ENCODE assay signal across 21 mouse cellular contexts in the genomic region with DNA sequence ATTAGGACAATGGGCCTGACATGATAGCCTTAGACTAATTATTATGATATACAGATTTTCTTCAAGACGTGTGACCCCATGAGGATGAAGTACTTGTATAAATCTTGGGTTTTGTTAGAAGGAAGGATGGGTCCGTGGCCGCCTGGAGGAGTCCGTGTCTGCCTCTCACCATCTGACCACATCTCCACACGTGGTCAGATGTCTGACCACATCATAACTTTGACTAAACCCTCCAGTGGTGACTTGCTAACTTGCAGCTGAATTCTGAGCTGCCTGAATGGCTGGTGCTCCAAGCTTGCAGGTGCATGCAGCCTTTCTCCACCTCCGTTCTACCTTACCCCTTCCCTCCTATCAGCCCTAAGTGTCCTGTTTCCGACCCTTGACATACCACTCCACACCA. TPM values are rescaled to one million over a fixed set of nuclear protein-coding genes. Genes with fewer than 3 reads are reported as not detected.
DNase-seq lines count a peak whose midpoint lies in the region; ATAC-seq and TF ChIP-seq lines count a peak whose summit lies in the region.
"Had no signal": no experiment of that assay in that cellular context is flagged by ENCODE, and none has a peak within 500 bp of the region (broad histone marks: within the 10 kb centered on the region; RNA-seq: fewer than 3 reads in every experiment).

No protein-coding gene starts in this region.

- H3K4me1 ChIP-seq in stomach, postnatal 0 days (replicated peaks; ENCODE audit: control insufficient read depth, insufficient read depth), result no peaks in the 10 kb centered on the region
- peaks cover 20% of the 10 kb centered on the region for H3K4me1 ChIP-seq in forebrain, embryonic 10.5 days
- H3K4me1 ChIP-seq: hindbrain, embryonic 12.5 days; hindbrain, embryonic 15.5 days had no signal

- no peak overlapping the region for H3K9ac ChIP-seq in stomach, postnatal 0 days (ENCODE audit: low read length)
- H3K9ac ChIP-seq: hindbrain, embryonic 12.5 days; hindbrain, embryonic 15.5 days had no signal

- H3K4me2 ChIP-seq in stomach, postnatal 0 days (replicated peaks; ENCODE audit: low read depth), result no peak overlapping the region
- H3K4me2 ChIP-seq: heart, embryonic 11.5 days; hindbrain, embryonic 12.5 days; hindbrain, embryonic 15.5 days had no signal

- H3K27ac ChIP-seq in stomach, postnatal 0 days (replicated peaks), result no peak overlapping the region
- H3K27ac ChIP-seq in forebrain, embryonic 10.5 days, result no peak overlapping the region
- H3K27ac ChIP-seq: hindbrain, embryonic 12.5 days; hindbrain, embryonic 15.5 days had no signal

- no peak overlapping the region for H3K4me3 ChIP-seq in stomach, postnatal 0 days (ENCODE audit: low read depth, low read length)
- no peak overlapping the region for H3K4me3 ChIP-seq in forebrain, embryonic 10.5 days
- H3K4me3 ChIP-seq: hindbrain, embryonic 12.5 days; hindbrain, embryonic 15.5 days had no signal

- H3K36me3 ChIP-seq in stomach, postnatal 0 days (ENCODE audit: control insufficient read depth, insufficient read depth, low read length), result no peaks in the 10 kb centered on the region
- H3K36me3 ChIP-seq in forebrain, embryonic 10.5 days (replicated peaks), result no peaks in the 10 kb centered on the region
- H3K36me3 ChIP-seq: hindbrain, embryonic 12.5 days; hindbrain, embryonic 15.5 days had no signal

- DNase-seq in 3T3-L1 (ENCODE audit: low read depth, low spot score), result peak; percentile 47
- peak; percentile 17 for DNase-seq in CD4-positive helper T cell, adult 2 months (ENCODE audit: low read depth, low spot score)
- DNase-seq in stomach, postnatal 0 days (ENCODE audit: low spot score), result no peak
- no peak for DNase-seq in forebrain, embryonic 10.5 days (ENCODE audit: extremely low spot score, low spot score)
- no peak for DNase-seq in ovary, postnatal 14 days (ENCODE audit: low spot score)
- DNase-seq: adrenal gland, adult 8-10 months; adrenal gland, postnatal 25 days; cerebellum, adult 11-12 months; cerebellum, adult 8-10 months; cerebellum, postnatal 10 days; cerebellum, postnatal 36 days; gastrocnemius, postnatal 10 days; gastrocnemius, postnatal 36 days had no signal

- no peaks in the 10 kb centered on the region for H3K27me3 ChIP-seq in stomach, postnatal 0 days (ENCODE audit: control insufficient read depth, insufficient read depth, low read length)
- H3K27me3 ChIP-seq in forebrain, embryonic 10.5 days (ENCODE audit: poor library complexity, severe bottlenecking), result peaks cover 6% of the 10 kb centered on the region; the same call in 1 of the 2 replicates
- H3K27me3 ChIP-seq: hindbrain, embryonic 15.5 days had no signal

- 0 out of 2 replicates have a peak, but pooled peaks have one; percentile 43 for ATAC-seq in monocyte, adult 5-6 weeks (replicated peaks; ENCODE audit: insufficient number of reproducible peaks, low FRiP score, low TSS enrichment, poor library complexity, severe bottlenecking)
- ATAC-seq in stomach, postnatal 0 days (ENCODE audit: low FRiP score, low TSS enrichment), result no peak
- no peak for ATAC-seq in CD4-positive, CD25-positive, alpha-beta regulatory T cell, adult 4 months
- ATAC-seq: forebrain, embryonic 16.5 days had no signal

- peak; percentile 10; the same call in 1 of the 2 replicates for TF ChIP-seq CTCF in stomach, postnatal 0 days (IDR thresholded peaks at IDR 0.05; ENCODE audit: low read depth)

- H3K9me3 ChIP-seq in stomach, postnatal 0 days (ENCODE audit: control insufficient read depth, low read length), result no peaks in the 10 kb centered on the region
- H3K9me3 ChIP-seq in forebrain, embryonic 10.5 days, result no peaks in the 10 kb centered on the region
- H3K9me3 ChIP-seq: hindbrain, embryonic 12.5 days; hindbrain, embryonic 15.5 days had no signal

- TF ChIP-seq EP300 in stomach, postnatal 0 days (optimal IDR thresholded peaks at IDR 0.05), result no peak

- WGBS in stomach, postnatal 0 days, result 69% methylated on average over 7 of the region's 7 CpGs
- 79% methylated on average over 7 of the region's 7 CpGs for WGBS in forebrain, embryonic 10.5 days

RNA-seq across cellular contexts. Expression of gene Kcnn3, which starts 17.4 kb away (rescaled TPM):
- not detected in 3 replicates for total RNA-seq in monocyte, adult 5-6 weeks (2017)
- polyA plus RNA-seq in stomach, postnatal 0 days (2015; fragmentation: Nextera tagmentation; extraction: Ambion mirVana), result 4.5 and 5.3 TPM in 2 replicates
- not detected for polyA plus RNA-seq in CD4-positive, CD25-positive, alpha-beta regulatory T cell, adult 4 months (2017; shearing (Covaris generic))
- 0.81 and 0.92 TPM in 2 replicates for polyA plus RNA-seq in forebrain, embryonic 10.5 days (2016; fragmentation: Nextera tagmentation; extraction: Ambion mirVana)
- total RNA-seq: hematopoietic stem cell, adult 5-6 weeks; MEL had no signal

RNA-seq across cellular contexts. Expression of gene Pmvk, which starts 48.2 kb away (rescaled TPM):
- 18.0 to 23.5 TPM (median 21.0 TPM) in 3 replicates for total RNA-seq in monocyte, adult 5-6 weeks (2017)
- 49.7 and 55.0 TPM in 2 replicates for polyA plus RNA-seq in stomach, postnatal 0 days (2015; fragmentation: Nextera tagmentation; extraction: Ambion mirVana)
- 10 to 100 TPM; 29.8 to 46.0 TPM for polyA plus RNA-seq in CD4-positive, CD25-positive, alpha-beta regulatory T cell, adult 4 months (2017; shearing (Covaris generic))
- 72.0 and 75.3 TPM in 2 replicates for polyA plus RNA-seq in forebrain, embryonic 10.5 days (2016; fragmentation: Nextera tagmentation; extraction: Ambion mirVana)

Comparison
In these comparisons a context has a peak if more than half of its experiments do, and no peak if none do; other contexts are left out.
1. DNase-seq: peak in 3T3-L1 (single experiment) and CD4-positive helper T cell, adult 2 months (single experiment); none in stomach, postnatal 0 days (single experiment), forebrain, embryonic 10.5 days (single experiment) and ovary, postnatal 14 days (single experiment).